Mouse (Mus musculus): ENCODE results near the gene Jtb. TPM values are rescaled to one million over a fixed set of nuclear protein-coding genes. Genes with fewer than 3 reads are reported as not detected.

The Jtb gene
- polyA plus RNA-seq, 1 experiment from 2014 or later, result 95.8 TPM

GRCm38 (mm10) chr3:90264687-90265033 lies 33.3 kb downstream of the Jtb start:
- Histone ChIP-seq H3K4me3 (ENCODE audit: low read depth, low read length) (peak overlapping the region; percentile 80), H3K27ac (ENCODE audit: low read depth, low read length) (peak overlapping the region; percentile 98), H3K36me3 (ENCODE audit: control insufficient read depth, insufficient read depth, low read length) (peaks cover 28% of the 10 kb centered on the region), H3K9ac (ENCODE audit: low read depth, low read length) (peak overlapping the region; percentile 92), H3K4me2 (peak overlapping the region; percentile 80), H3K9me3 (replicated peaks; ENCODE audit: control insufficient read depth, low read length) (no peaks in the 10 kb centered on the region), H3K27me3 (ENCODE audit: control insufficient read depth, insufficient read depth, low read length) (no peaks in the 10 kb centered on the region), H3K4me1 (ENCODE audit: control insufficient read depth, insufficient read depth, low read length) (peaks cover 9% of the 10 kb centered on the region; the same call in 1 of the 2 replicates)
- ATAC-seq (replicated peaks; ENCODE audit: insufficient number of reproducible peaks, low FRiP score, low TSS enrichment), result no peak
- 32% methylated on average over 10 of the region's 10 CpGs for WGBS (ENCODE audit: insufficient replicate concordance)

GRCm38 (mm10) chr3:90265034-90265931 lies 33.9 kb downstream of the Jtb start, which contains the start of gene Dennd4b:
Gene Dennd4b, plus strand, starts transcription at chr3:90265185.
- Histone ChIP-seq H3K4me3 (ENCODE audit: low read depth, low read length) (peak within 1 kb of the TSS; percentile 80), H3K27ac (ENCODE audit: low read depth, low read length) (peak within 1 kb of the TSS; percentile 98), H3K4me2 (peak within 1 kb of the TSS; percentile 80), H3K4me1 (ENCODE audit: control insufficient read depth, insufficient read depth, low read length) (peaks cover 9% of the 10 kb centered on the region; the same call in 1 of the 2 replicates), H3K9ac (ENCODE audit: low read depth, low read length) (peak within 1 kb of the TSS; percentile 92), H3K36me3 (ENCODE audit: control insufficient read depth, insufficient read depth, low read length) (peaks cover 23% of the 10 kb centered on the region), H3K9me3 (replicated peaks; ENCODE audit: control insufficient read depth, low read length) (no peaks in the 10 kb centered on the region), H3K27me3 (ENCODE audit: control insufficient read depth, insufficient read depth, low read length) (no peaks in the 10 kb centered on the region)
- under 1% methylated on average over 80 of the region's 87 CpGs for WGBS (ENCODE audit: insufficient replicate concordance)
- peak; percentile 88 for ATAC-seq (replicated peaks; ENCODE audit: insufficient number of reproducible peaks, low FRiP score, low TSS enrichment)

DNA sequence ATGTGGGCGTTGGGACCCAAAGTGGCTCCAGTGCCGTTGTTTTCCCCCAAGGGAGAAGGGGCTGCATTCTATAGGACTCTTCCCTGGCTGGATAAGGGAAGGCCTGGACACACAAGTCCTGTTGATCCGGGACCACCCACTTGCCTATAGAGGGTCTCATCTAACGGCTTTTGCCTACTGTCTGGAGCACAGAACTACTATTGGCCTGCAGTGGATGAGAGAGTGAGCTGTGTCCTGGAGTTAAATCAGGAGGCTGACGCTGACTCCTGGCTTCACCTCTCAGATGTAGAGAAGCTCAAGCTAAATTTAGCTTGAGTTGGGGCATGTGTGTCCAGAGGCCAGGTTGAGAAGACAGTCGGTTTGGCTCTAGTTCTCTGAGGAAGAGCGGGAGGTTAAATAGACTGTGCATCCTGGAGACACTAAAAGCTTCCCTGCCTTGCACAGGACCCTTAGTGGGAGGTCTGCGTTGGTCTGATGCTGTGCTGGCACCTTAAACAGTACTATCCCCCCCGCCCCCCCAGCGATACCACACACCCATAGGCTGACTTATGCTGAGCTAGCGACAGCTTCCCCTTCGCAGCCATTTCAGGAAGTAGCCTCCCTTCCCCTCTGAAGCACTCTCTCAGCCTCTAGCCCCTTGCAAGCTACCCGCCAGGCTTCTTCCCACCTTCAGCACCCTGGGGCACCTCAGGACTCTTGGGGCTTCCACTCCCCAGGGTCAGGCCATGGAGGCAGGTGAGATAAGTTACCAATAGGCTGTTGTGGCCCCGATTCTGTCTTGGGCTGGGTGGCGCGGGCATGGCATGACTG lies 34.7 kb downstream of the Jtb start:
- no peaks in the 10 kb centered on the region for H3K9me3 ChIP-seq (replicated peaks; ENCODE audit: control insufficient read depth, low read length)

DNA sequence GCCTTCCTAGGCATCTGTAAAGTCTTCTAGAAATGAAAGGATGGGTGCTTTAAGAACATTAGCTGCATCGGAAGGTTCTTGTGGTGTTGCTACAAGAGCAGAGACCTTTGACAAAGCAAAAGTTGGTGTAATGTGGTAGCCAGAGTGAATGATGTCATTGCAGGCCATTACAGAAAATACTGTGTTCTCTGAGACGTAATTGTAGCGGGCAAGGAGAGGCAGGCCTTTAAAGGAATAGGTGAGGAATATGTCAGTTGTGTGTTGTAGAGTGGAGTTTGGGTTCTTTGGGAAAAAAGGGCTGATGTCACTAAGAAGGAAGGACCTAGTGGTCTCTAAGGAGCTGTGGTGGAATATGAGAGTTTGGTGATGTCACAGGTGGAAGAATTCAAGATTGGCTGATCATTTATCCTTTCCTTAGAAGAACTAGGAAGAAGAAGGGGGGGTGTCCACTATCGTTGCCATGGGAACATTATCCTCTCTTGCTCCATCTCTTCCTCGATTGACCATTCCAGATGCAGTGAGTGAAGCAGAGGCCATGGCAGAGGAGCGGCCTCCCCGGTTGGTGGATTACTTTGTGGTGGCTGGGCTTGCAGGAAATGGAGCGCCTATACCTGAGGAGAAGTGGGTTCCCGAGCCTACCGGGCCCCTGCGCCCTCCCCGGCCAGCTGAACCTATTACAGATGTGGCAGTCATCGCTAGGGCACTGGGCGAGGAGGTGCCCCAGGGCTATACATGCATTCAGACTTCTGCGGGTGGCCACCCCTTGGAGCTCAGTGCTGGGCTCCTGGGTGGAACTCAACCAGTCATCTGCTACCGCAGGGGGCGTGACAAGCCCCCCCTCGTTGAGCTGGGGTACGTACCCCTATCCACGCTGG lies 35.7 kb downstream of the Jtb start:
- Histone ChIP-seq H3K27ac (ENCODE audit: low read depth, low read length) (no peak overlapping the region), H3K4me2 (peak overlapping the region; percentile 80), H3K27me3 (ENCODE audit: control insufficient read depth, insufficient read depth, low read length) (no peaks in the 10 kb centered on the region), H3K4me3 (ENCODE audit: low read depth, low read length) (no peak overlapping the region), H3K36me3 (ENCODE audit: control insufficient read depth, insufficient read depth, low read length) (peaks cover 20% of the 10 kb centered on the region), H3K9me3 (replicated peaks; ENCODE audit: control insufficient read depth, low read length) (no peaks in the 10 kb centered on the region), H3K9ac (ENCODE audit: low read depth, low read length) (peak overlapping the region; percentile 92), H3K4me1 (ENCODE audit: control insufficient read depth, insufficient read depth, low read length) (peaks cover 9% of the 10 kb centered on the region; the same call in 1 of the 2 replicates)
- 88% methylated on average over 20 of the region's 20 CpGs for WGBS (ENCODE audit: insufficient replicate concordance)
- ATAC-seq (replicated peaks; ENCODE audit: insufficient number of reproducible peaks, low FRiP score, low TSS enrichment), result no peak

More for the DNA sequence above, 34.7 kb downstream of the Jtb start:
- no peaks in the 10 kb centered on the region for H3K27me3 ChIP-seq (ENCODE audit: control insufficient read depth, insufficient read depth, low read length)
- peak; percentile 8 for ATAC-seq (replicated peaks; ENCODE audit: insufficient number of reproducible peaks, low FRiP score, low TSS enrichment)
- H3K4me1 ChIP-seq (ENCODE audit: control insufficient read depth, insufficient read depth, low read length), result peaks cover 9% of the 10 kb centered on the region; the same call in 1 of the 2 replicates
- H3K4me2 ChIP-seq, result peak overlapping the region; percentile 80
- peak overlapping the region; percentile 80 for H3K4me3 ChIP-seq (ENCODE audit: low read depth, low read length)
- peaks cover 21% of the 10 kb centered on the region for H3K36me3 ChIP-seq (ENCODE audit: control insufficient read depth, insufficient read depth, low read length)
- peak overlapping the region; percentile 92 for H3K9ac ChIP-seq (ENCODE audit: low read depth, low read length)
- 16% methylated on average over 16 of the region's 16 CpGs for WGBS (ENCODE audit: insufficient replicate concordance)
- H3K27ac ChIP-seq (ENCODE audit: low read depth, low read length), result peak overlapping the region; percentile 98

GRCm38 (mm10) chr3:90268190-90268589 lies 36.8 kb downstream of the Jtb start:
- Histone ChIP-seq H3K9ac (ENCODE audit: low read depth, low read length) (no peak overlapping the region), H3K36me3 (ENCODE audit: control insufficient read depth, insufficient read depth, low read length) (peaks cover 18% of the 10 kb centered on the region), H3K27ac (ENCODE audit: low read depth, low read length) (no peak overlapping the region), H3K4me1 (ENCODE audit: control insufficient read depth, insufficient read depth, low read length) (peaks cover 9% of the 10 kb centered on the region; the same call in 1 of the 2 replicates), H3K4me3 (ENCODE audit: low read depth, low read length) (no peak overlapping the region), H3K4me2 (no peak overlapping the region), H3K9me3 (replicated peaks; ENCODE audit: control insufficient read depth, low read length) (no peaks in the 10 kb centered on the region), H3K27me3 (ENCODE audit: control insufficient read depth, insufficient read depth, low read length) (no peaks in the 10 kb centered on the region)
- no peak for ATAC-seq (replicated peaks; ENCODE audit: insufficient number of reproducible peaks, low FRiP score, low TSS enrichment)
- WGBS (ENCODE audit: insufficient replicate concordance), result 88% methylated on average over 11 of the region's 11 CpGs

DNA sequence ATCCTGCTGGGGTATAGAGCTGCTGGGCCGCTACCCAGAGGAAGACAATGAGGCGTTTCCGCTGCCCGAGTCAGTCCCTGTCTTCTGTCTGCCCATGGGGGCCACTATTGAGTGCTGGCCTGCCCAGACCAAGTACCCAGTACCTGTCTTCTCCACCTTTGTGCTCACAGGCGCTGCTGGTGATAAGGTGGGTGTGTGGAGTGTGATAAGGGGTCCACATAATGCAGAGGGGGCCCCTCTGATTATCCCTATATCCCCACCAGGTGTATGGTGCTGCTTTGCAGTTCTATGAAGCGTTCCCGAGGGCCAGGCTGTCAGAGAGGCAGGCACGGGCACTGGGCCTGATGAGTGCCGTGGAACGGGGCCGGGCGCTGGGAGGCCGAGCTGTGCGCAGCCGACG lies 37.6 kb downstream of the Jtb start:
- H3K9ac ChIP-seq (ENCODE audit: low read depth, low read length), result no peak overlapping the region
- no peaks in the 10 kb centered on the region for H3K27me3 ChIP-seq (ENCODE audit: control insufficient read depth, insufficient read depth, low read length)
- WGBS (ENCODE audit: insufficient replicate concordance), result 87% methylated on average over 16 of the region's 16 CpGs
- no peak overlapping the region for H3K27ac ChIP-seq (ENCODE audit: low read depth, low read length)
- H3K4me2 ChIP-seq, result no peak overlapping the region
- no peak for ATAC-seq (replicated peaks; ENCODE audit: insufficient number of reproducible peaks, low FRiP score, low TSS enrichment)
- H3K36me3 ChIP-seq (ENCODE audit: control insufficient read depth, insufficient read depth, low read length), result peaks cover 17% of the 10 kb centered on the region
- no peaks in the 10 kb centered on the region for H3K9me3 ChIP-seq (replicated peaks; ENCODE audit: control insufficient read depth, low read length)
- H3K4me1 ChIP-seq (ENCODE audit: control insufficient read depth, insufficient read depth, low read length), result peaks cover 9% of the 10 kb centered on the region; the same call in 1 of the 2 replicates
- no peak overlapping the region for H3K4me3 ChIP-seq (ENCODE audit: low read depth, low read length)

DNA sequence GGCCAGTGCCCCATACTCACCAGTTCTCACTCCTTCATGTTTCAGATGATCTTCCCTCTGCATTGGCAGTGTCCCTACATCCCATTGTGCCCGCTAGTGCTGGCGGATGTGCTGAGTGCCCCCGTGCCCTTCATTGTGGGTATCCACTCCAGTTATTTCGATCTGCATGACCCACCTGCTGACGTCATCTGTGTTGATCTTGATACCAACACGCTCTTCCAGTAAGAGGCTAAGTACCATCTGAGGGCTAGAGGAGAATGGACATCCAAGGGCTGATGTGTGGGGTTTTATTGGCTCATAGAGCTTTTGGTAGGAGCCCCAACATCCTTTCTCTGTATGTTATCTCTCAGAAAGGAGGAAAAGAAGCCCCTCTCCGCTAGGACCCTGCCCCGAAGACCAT lies 39.4 kb downstream of the Jtb start:
- no peak overlapping the region for H3K4me2 ChIP-seq
- H3K9ac ChIP-seq (ENCODE audit: low read depth, low read length), result no peak overlapping the region
- no peak for ATAC-seq (replicated peaks; ENCODE audit: insufficient number of reproducible peaks, low FRiP score, low TSS enrichment)
- H3K9me3 ChIP-seq (replicated peaks; ENCODE audit: control insufficient read depth, low read length), result no peaks in the 10 kb centered on the region
- H3K27ac ChIP-seq (ENCODE audit: low read depth, low read length), result no peak overlapping the region
- no peak overlapping the region for H3K4me3 ChIP-seq (ENCODE audit: low read depth, low read length)
- H3K4me1 ChIP-seq (ENCODE audit: control insufficient read depth, insufficient read depth, low read length), result peaks cover 9% of the 10 kb centered on the region; the same call in 1 of the 2 replicates
- 89% methylated on average over 8 of the region's 8 CpGs for WGBS (ENCODE audit: insufficient replicate concordance)
- H3K27me3 ChIP-seq (ENCODE audit: control insufficient read depth, insufficient read depth, low read length), result no peaks in the 10 kb centered on the region
- peaks cover 17% of the 10 kb centered on the region for H3K36me3 ChIP-seq (ENCODE audit: control insufficient read depth, insufficient read depth, low read length)

GRCm38 (mm10) chr3:90272170-90272569 lies 40.8 kb downstream of the Jtb start:
- ATAC-seq (replicated peaks; ENCODE audit: insufficient number of reproducible peaks, low FRiP score, low TSS enrichment), result no peak
- Histone ChIP-seq H3K9me3 (replicated peaks; ENCODE audit: control insufficient read depth, low read length) (no peaks in the 10 kb centered on the region), H3K36me3 (ENCODE audit: control insufficient read depth, insufficient read depth, low read length) (peaks cover 21% of the 10 kb centered on the region), H3K4me2 (no peak overlapping the region), H3K27me3 (ENCODE audit: control insufficient read depth, insufficient read depth, low read length) (no peaks in the 10 kb centered on the region), H3K27ac (ENCODE audit: low read depth, low read length) (no peak overlapping the region), H3K4me1 (ENCODE audit: control insufficient read depth, insufficient read depth, low read length) (no peaks in the 10 kb centered on the region), H3K4me3 (ENCODE audit: low read depth, low read length) (no peak overlapping the region), H3K9ac (ENCODE audit: low read depth, low read length) (no peak overlapping the region)
- 74% methylated on average over 9 of the region's 9 CpGs for WGBS (ENCODE audit: insufficient replicate concordance)

Measured in heart, embryonic 11.5 days (tissue).